ENCODE assay signal across 19 mouse cellular contexts in the genomic region with DNA sequence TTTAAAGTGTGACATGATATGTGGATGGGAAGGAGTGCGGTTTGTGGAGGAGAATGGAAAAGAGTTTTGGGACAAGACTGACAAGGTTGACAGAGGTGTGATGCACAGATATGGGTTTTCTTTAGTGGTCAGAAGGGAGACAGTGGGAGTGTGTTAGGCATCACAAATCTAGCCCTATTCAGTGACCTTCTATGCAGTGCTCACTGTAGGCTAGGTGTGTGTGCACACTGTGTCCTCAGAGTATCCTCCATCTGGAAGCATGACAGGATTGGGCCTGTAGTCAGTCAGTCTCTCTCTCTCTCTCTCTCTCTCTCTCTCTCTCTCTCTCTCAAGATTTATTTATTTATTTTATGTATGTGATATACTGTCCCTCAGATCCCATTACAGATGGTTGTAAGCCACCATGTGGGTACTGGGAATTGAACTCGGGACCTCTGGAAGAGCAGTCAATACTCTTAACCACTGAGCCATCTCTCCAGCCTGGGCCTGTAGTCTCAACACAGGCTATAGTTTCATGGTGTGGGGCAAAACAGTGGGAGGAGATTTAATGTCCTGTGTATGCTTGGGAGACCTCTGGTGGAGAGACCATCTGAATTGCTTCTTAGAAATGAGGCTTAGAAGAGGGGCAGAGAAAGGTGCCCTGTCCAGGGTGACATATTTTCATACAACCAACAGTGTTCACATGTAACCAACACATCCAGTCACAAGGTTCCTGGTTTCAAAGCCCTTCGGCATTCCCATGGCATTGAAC.
DNase-seq lines count a peak whose midpoint lies in the region; ATAC-seq and TF ChIP-seq lines count a peak whose summit lies in the region.
"Had no signal": no experiment of that assay in that cellular context is flagged by ENCODE, and none has a peak within 500 bp of the region (broad histone marks: within the 10 kb centered on the region; RNA-seq: fewer than 3 reads in every experiment).

No protein-coding gene starts in this region.

- no peak overlapping the region for H3K27ac ChIP-seq in intestine, postnatal 0 days (ENCODE audit: low read depth, low read length)
- no peak overlapping the region for H3K27ac ChIP-seq in intestine, embryonic 16.5 days (ENCODE audit: low read length)
- H3K27ac ChIP-seq in lung, postnatal 0 days (ENCODE audit: low read length), result no peak overlapping the region
- H3K27ac ChIP-seq in limb, embryonic 13.5 days, result no peak overlapping the region
- H3K27ac ChIP-seq: embryonic facial prominence, embryonic 12.5 days; macrophage had no signal

- no peak overlapping the region for H3K4me2 ChIP-seq in intestine, postnatal 0 days (replicated peaks; ENCODE audit: low read depth)
- no peak overlapping the region for H3K4me2 ChIP-seq in intestine, embryonic 16.5 days (ENCODE audit: low read depth, low read length)
- H3K4me2 ChIP-seq in lung, postnatal 0 days (replicated peaks; ENCODE audit: low read depth, low read length), result no peak overlapping the region
- H3K4me2 ChIP-seq in limb, embryonic 13.5 days (replicated peaks), result no peak overlapping the region
- H3K4me2 ChIP-seq: embryonic facial prominence, embryonic 12.5 days had no signal

- TF ChIP-seq EP300 in lung, postnatal 0 days (IDR thresholded peaks at IDR 0.05), result no peak

- H3K4me1 ChIP-seq in intestine, postnatal 0 days (replicated peaks; ENCODE audit: control insufficient read depth, insufficient read depth, low read length), result no peaks in the 10 kb centered on the region
- no peaks in the 10 kb centered on the region for H3K4me1 ChIP-seq in intestine, embryonic 16.5 days (ENCODE audit: control insufficient read depth, insufficient read depth, low read length)
- no peaks in the 10 kb centered on the region for H3K4me1 ChIP-seq in lung, postnatal 0 days (ENCODE audit: insufficient read depth, low read depth, low read length)
- H3K4me1 ChIP-seq in limb, embryonic 13.5 days, result peaks cover 31% of the 10 kb centered on the region

- ATAC-seq in intestine, postnatal 0 days, result no peak
- ATAC-seq in intestine, embryonic 16.5 days, result no peak; the same call in 1 of the 2 replicates
- ATAC-seq in lung, postnatal 0 days, result no peak
- peak; percentile 16; the same call in 1 of the 2 replicates for ATAC-seq in limb, embryonic 13.5 days (ENCODE audit: low FRiP score, low read depth)
- no peak for ATAC-seq in megakaryocyte, adult 5-6 weeks (ENCODE audit: poor library complexity, severe bottlenecking)
- ATAC-seq: CD4-positive, CD25-positive, alpha-beta regulatory T cell, adult 4 months; hindbrain, embryonic 16.5 days had no signal

- WGBS in intestine, postnatal 0 days, result 94% methylated on average over 3 of the region's 3 CpGs
- WGBS in intestine, embryonic 16.5 days, result 95% methylated on average over 3 of the region's 3 CpGs
- 93% methylated on average over 3 of the region's 3 CpGs for WGBS in lung, postnatal 0 days
- 92% methylated on average over 3 of the region's 3 CpGs for WGBS in limb, embryonic 13.5 days

- DNase-seq in lung, postnatal 0 days (ENCODE audit: low spot score), result peak; percentile 24
- no peak for DNase-seq in lung, postnatal 10 days
- peak; percentile 62 for DNase-seq in MN1 (ENCODE audit: low spot score)
- DNase-seq: adrenal gland, postnatal 25 days; cerebellum, adult 2 months; gastrocnemius, postnatal 10 days; heart, postnatal 36 days; kidney, postnatal 10 days; layer of hippocampus, adult 9-11 months; midbrain, embryonic 14.5 days; thymus, postnatal 14 days had no signal

- TF ChIP-seq CTCF in intestine, postnatal 0 days (IDR thresholded peaks at IDR 0.05; ENCODE audit: low read depth), result peak; percentile 51
- TF ChIP-seq CTCF in lung, postnatal 0 days (IDR thresholded peaks at IDR 0.05), result peak; percentile 50

- no peak overlapping the region for H3K9ac ChIP-seq in intestine, postnatal 0 days (ENCODE audit: low read depth, low read length)
- no peak overlapping the region for H3K9ac ChIP-seq in intestine, embryonic 16.5 days (ENCODE audit: low read depth, low read length)
- no peak overlapping the region for H3K9ac ChIP-seq in lung, postnatal 0 days (replicated peaks; ENCODE audit: low read depth)
- no peak overlapping the region for H3K9ac ChIP-seq in limb, embryonic 13.5 days
- H3K9ac ChIP-seq: embryonic facial prominence, embryonic 12.5 days had no signal

- no peaks in the 10 kb centered on the region for H3K9me3 ChIP-seq in intestine, postnatal 0 days (ENCODE audit: control insufficient read depth)
- H3K9me3 ChIP-seq in intestine, embryonic 16.5 days (ENCODE audit: control insufficient read depth, low read length), result no peaks in the 10 kb centered on the region
- H3K9me3 ChIP-seq in lung, postnatal 0 days (ENCODE audit: low read length), result no peaks in the 10 kb centered on the region
- no peaks in the 10 kb centered on the region for H3K9me3 ChIP-seq in limb, embryonic 13.5 days
- H3K9me3 ChIP-seq: embryonic facial prominence, embryonic 12.5 days had no signal

- H3K4me3 ChIP-seq in intestine, postnatal 0 days (ENCODE audit: low read depth, low read length), result no peak overlapping the region
- no peak overlapping the region for H3K4me3 ChIP-seq in intestine, embryonic 16.5 days (ENCODE audit: low read length)
- no peak overlapping the region for H3K4me3 ChIP-seq in lung, postnatal 0 days (ENCODE audit: low read depth, low read length)
- no peak overlapping the region for H3K4me3 ChIP-seq in limb, embryonic 13.5 days
- H3K4me3 ChIP-seq: embryonic facial prominence, embryonic 12.5 days had no signal

- H3K36me3 ChIP-seq in intestine, postnatal 0 days (ENCODE audit: control insufficient read depth, insufficient read depth), result no peaks in the 10 kb centered on the region
- H3K36me3 ChIP-seq in intestine, embryonic 16.5 days (ENCODE audit: control insufficient read depth, insufficient read depth, low read length), result no peaks in the 10 kb centered on the region
- no peaks in the 10 kb centered on the region for H3K36me3 ChIP-seq in lung, postnatal 0 days (ENCODE audit: insufficient read depth, low read length)
- peaks cover 63% of the 10 kb centered on the region for H3K36me3 ChIP-seq in limb, embryonic 13.5 days

- H3K27me3 ChIP-seq in intestine, postnatal 0 days (replicated peaks; ENCODE audit: control insufficient read depth, insufficient read depth, low read length), result no peaks in the 10 kb centered on the region
- H3K27me3 ChIP-seq in intestine, embryonic 16.5 days (replicated peaks; ENCODE audit: control insufficient read depth, insufficient read depth, low read length), result no peaks in the 10 kb centered on the region
- no peaks in the 10 kb centered on the region for H3K27me3 ChIP-seq in lung, postnatal 0 days (replicated peaks; ENCODE audit: insufficient read depth, low read length)
- H3K27me3 ChIP-seq in limb, embryonic 13.5 days, result no peaks in the 10 kb centered on the region
- H3K27me3 ChIP-seq: embryonic facial prominence, embryonic 12.5 days had no signal
